Mouse (Mus musculus) cerebellum, adult 8-10 months (tissue): ENCODE data around the gene Gm5431.

Source experiments
- DNase-seq: peaks from one replicate; pipeline ENCODE4 v3.0.0; 2022

Gene Gm5431

GRCm38 (mm10) chr11:48838181-48838797, 63.7 kb downstream of the Gm5431 start:
- DNase-seq = no peak
